Mouse (Mus musculus) small intestine, adult 2 months (tissue): ENCODE measurements around the gene F930015N05Rik.

Source experiments
- CTCF ChIP-seq: fragments of 200-500 bp; IDR thresholded peaks from 2 replicates; pipeline ENCODE4 v1.5.1; 2012; ENCODE audit warnings: low read depth, mild to moderate bottlenecking, control low read depth, inconsistent platforms, low read length, moderate library complexity, mixed read lengths; ENCODE audit not compliant: insufficient replicate concordance, insufficient read length; ENCODE audit errors: extremely low read depth
- POLR2A ChIP-seq: fragments of 200-500 bp; IDR thresholded peaks from 2 replicates; pipeline ENCODE4 v1.6.1; 2012; ENCODE audit warnings: low read depth, mild to moderate bottlenecking, control low read depth, inconsistent platforms, low read length, moderate library complexity

DNA sequence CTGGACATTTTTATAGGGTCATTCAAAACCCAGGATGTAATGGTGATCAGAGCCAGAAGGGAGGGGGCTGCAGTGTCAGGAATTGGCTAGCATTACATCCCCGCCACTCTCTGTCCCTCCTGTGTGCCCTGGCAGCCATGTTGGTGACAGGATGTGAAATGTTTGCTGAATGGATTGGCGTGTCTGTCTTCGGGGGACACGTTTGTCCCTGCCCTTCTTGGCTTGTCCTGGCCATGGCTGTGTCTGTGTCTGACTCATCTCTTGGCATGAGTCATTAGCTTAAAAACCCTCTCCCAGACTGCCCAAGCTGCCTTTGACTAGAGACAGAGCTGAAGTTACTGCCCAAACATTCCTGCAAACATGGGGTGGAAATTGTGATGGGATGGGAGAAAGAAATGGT is 32.3 kb upstream of the F930015N05Rik start:
- TF ChIP-seq POLR2A (no peak), CTCF (no peak)
